Mouse (Mus musculus): Measurements from ENCODE around the gene Arhgap27. TPM values are rescaled to one million over a fixed set of nuclear protein-coding genes. Genes with fewer than 3 reads are reported as not detected.

Gene Arhgap27
- polyA plus RNA-seq, 1 experiment from 2014 or later: 3.4 TPM

GRCm38 (mm10) chr11:103375258-103375657, 11.8 kb upstream of the Arhgap27 start:
- peaks cover 5% of the 10 kb centered on the region; the same call in 1 of the 2 replicates for H3K4me1 ChIP-seq (ENCODE audit: control insufficient read depth, insufficient read depth, low read length)
- H3K27me3 ChIP-seq (ENCODE audit: control insufficient read depth, insufficient read depth, low read length): no peaks in the 10 kb centered on the region
- WGBS (ENCODE audit: insufficient replicate concordance): 59% methylated on average over 1 of the region's 1 CpGs
- H3K36me3 ChIP-seq (ENCODE audit: control insufficient read depth, insufficient read depth, low read length): peaks cover 4% of the 10 kb centered on the region; the same call in 1 of the 2 replicates
- no peak overlapping the region for H3K9ac ChIP-seq (ENCODE audit: low read depth, low read length)
- H3K9me3 ChIP-seq (replicated peaks; ENCODE audit: control insufficient read depth, low read length): no peaks in the 10 kb centered on the region
- no peak overlapping the region for H3K4me3 ChIP-seq (ENCODE audit: low read depth, low read length)
- H3K4me2 ChIP-seq: no peak overlapping the region
- no peak overlapping the region for H3K27ac ChIP-seq (ENCODE audit: low read depth, low read length)
- no peak for ATAC-seq (replicated peaks; ENCODE audit: insufficient number of reproducible peaks, low FRiP score, low TSS enrichment)

DNA sequence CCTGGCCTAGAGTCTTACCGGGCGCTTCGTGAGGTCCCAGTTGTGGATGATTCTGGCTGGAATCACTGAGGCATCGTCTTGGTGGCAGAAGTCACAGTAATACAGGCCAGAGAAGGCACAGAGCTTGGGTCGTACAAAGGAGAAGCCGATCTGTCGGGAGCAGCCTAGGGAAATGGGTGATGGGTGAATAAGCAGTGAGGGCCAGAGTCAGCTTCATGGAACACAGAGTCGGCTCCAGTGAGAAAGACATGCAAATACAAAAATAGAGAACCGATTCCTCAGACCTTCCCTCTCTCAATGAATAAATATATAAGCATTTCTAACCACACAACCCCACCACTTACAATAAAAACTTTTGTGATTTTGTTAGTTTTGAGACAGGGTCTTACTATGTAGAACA, 10.4 kb upstream of the Arhgap27 start:
- Histone ChIP-seq H3K4me1 (ENCODE audit: control insufficient read depth, insufficient read depth, low read length) (peaks cover 5% of the 10 kb centered on the region; the same call in 1 of the 2 replicates), H3K27me3 (ENCODE audit: control insufficient read depth, insufficient read depth, low read length) (no peaks in the 10 kb centered on the region), H3K9ac (ENCODE audit: low read depth, low read length) (no peak overlapping the region), H3K9me3 (replicated peaks; ENCODE audit: control insufficient read depth, low read length) (no peaks in the 10 kb centered on the region), H3K4me3 (ENCODE audit: low read depth, low read length) (no peak overlapping the region), H3K4me2 (no peak overlapping the region), H3K27ac (ENCODE audit: low read depth, low read length) (no peak overlapping the region), H3K36me3 (ENCODE audit: control insufficient read depth, insufficient read depth, low read length) (peaks cover 4% of the 10 kb centered on the region; the same call in 1 of the 2 replicates)
- WGBS (ENCODE audit: insufficient replicate concordance): 92% methylated on average over 9 of the region's 9 CpGs
- ATAC-seq (replicated peaks; ENCODE audit: insufficient number of reproducible peaks, low FRiP score, low TSS enrichment): no peak

DNA sequence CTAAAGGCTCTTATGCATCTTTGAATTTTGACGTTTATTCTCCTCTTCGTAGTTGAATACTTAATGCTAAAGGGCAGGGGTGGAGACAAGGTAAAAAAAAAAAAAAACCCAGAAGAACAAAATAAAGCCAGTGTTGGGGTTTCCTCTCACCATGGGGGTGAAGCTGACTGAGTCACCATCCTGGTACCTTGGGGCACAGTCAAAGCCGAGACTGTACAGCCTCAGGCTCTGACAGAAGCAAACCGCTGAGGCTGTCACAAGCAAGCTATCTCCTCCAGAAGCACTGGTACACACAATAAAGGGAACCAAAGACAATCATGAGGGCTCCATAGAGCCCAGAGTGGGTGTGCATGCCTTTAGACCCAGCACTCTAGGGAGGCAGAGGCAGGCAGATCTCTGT, 9.1 kb upstream of the Arhgap27 start:
- Histone ChIP-seq H3K36me3 (ENCODE audit: control insufficient read depth, insufficient read depth, low read length) (peaks cover 4% of the 10 kb centered on the region; the same call in 1 of the 2 replicates), H3K4me1 (ENCODE audit: control insufficient read depth, insufficient read depth, low read length) (no peaks in the 10 kb centered on the region; the same call in 1 of the 2 replicates), H3K27ac (ENCODE audit: low read depth, low read length) (peak overlapping the region; percentile 65; the same call in 1 of the 2 replicates), H3K27me3 (ENCODE audit: control insufficient read depth, insufficient read depth, low read length) (no peaks in the 10 kb centered on the region), H3K9ac (ENCODE audit: low read depth, low read length) (no peak overlapping the region), H3K4me3 (ENCODE audit: low read depth, low read length) (no peak overlapping the region), H3K4me2 (no peak overlapping the region), H3K9me3 (replicated peaks; ENCODE audit: control insufficient read depth, low read length) (no peaks in the 10 kb centered on the region)
- WGBS (ENCODE audit: insufficient replicate concordance): 92% methylated on average over 4 of the region's 4 CpGs
- ATAC-seq (replicated peaks; ENCODE audit: insufficient number of reproducible peaks, low FRiP score, low TSS enrichment): no peak

- Histone ChIP-seq H3K9me3 (replicated peaks; ENCODE audit: control insufficient read depth, low read length) (no peaks in the 10 kb centered on the region), H3K9ac (ENCODE audit: low read depth, low read length) (no peak overlapping the region), H3K4me1 (ENCODE audit: control insufficient read depth, insufficient read depth, low read length) (no peaks in the 10 kb centered on the region; the same call in 1 of the 2 replicates), H3K4me2 (no peak overlapping the region), H3K27me3 (ENCODE audit: control insufficient read depth, insufficient read depth, low read length) (no peaks in the 10 kb centered on the region), H3K4me3 (ENCODE audit: low read depth, low read length) (no peak overlapping the region), H3K36me3 (ENCODE audit: control insufficient read depth, insufficient read depth, low read length) (peaks cover 4% of the 10 kb centered on the region; the same call in 1 of the 2 replicates), H3K27ac (ENCODE audit: low read depth, low read length) (peak overlapping the region; percentile 65; the same call in 1 of the 2 replicates)
- ATAC-seq (replicated peaks; ENCODE audit: insufficient number of reproducible peaks, low FRiP score, low TSS enrichment): no peak
- 73% methylated on average over 3 of the region's 3 CpGs for WGBS (ENCODE audit: insufficient replicate concordance)
Measured at GRCm38 (mm10) chr11:103372068-103372467, 8.6 kb upstream of the Arhgap27 start.

- 64% methylated on average over 3 of the region's 3 CpGs for WGBS (ENCODE audit: insufficient replicate concordance)
- no peak for ATAC-seq (replicated peaks; ENCODE audit: insufficient number of reproducible peaks, low FRiP score, low TSS enrichment)
Measured at GRCm38 (mm10) chr11:103371222-103371539, 7.7 kb upstream of the Arhgap27 start.

GRCm38 (mm10) chr11:103370397-103371221, 7.1 kb upstream of the Arhgap27 start:
- Histone ChIP-seq H3K36me3 (ENCODE audit: control insufficient read depth, insufficient read depth, low read length) (peaks cover 2% of the 10 kb centered on the region; the same call in 1 of the 2 replicates), H3K9me3 (replicated peaks; ENCODE audit: control insufficient read depth, low read length) (no peaks in the 10 kb centered on the region), H3K27me3 (ENCODE audit: control insufficient read depth, insufficient read depth, low read length) (no peaks in the 10 kb centered on the region), H3K4me2 (no peak overlapping the region), H3K4me1 (ENCODE audit: control insufficient read depth, insufficient read depth, low read length) (no peaks in the 10 kb centered on the region; the same call in 1 of the 2 replicates), H3K9ac (ENCODE audit: low read depth, low read length) (no peak overlapping the region), H3K4me3 (ENCODE audit: low read depth, low read length) (no peak overlapping the region), H3K27ac (ENCODE audit: low read depth, low read length) (no peak overlapping the region)
- no peak for ATAC-seq (replicated peaks; ENCODE audit: insufficient number of reproducible peaks, low FRiP score, low TSS enrichment)
- WGBS (ENCODE audit: insufficient replicate concordance): 88% methylated on average over 9 of the region's 9 CpGs

More at GRCm38 (mm10) chr11:103371222-103371539, 7.7 kb upstream of the Arhgap27 start:
- Histone ChIP-seq H3K9ac (ENCODE audit: low read depth, low read length) (no peak overlapping the region), H3K36me3 (ENCODE audit: control insufficient read depth, insufficient read depth, low read length) (peaks cover 2% of the 10 kb centered on the region; the same call in 1 of the 2 replicates), H3K27ac (ENCODE audit: low read depth, low read length) (peak overlapping the region; percentile 65), H3K9me3 (replicated peaks; ENCODE audit: control insufficient read depth, low read length) (no peaks in the 10 kb centered on the region), H3K4me1 (ENCODE audit: control insufficient read depth, insufficient read depth, low read length) (no peaks in the 10 kb centered on the region; the same call in 1 of the 2 replicates), H3K4me2 (no peak overlapping the region), H3K27me3 (ENCODE audit: control insufficient read depth, insufficient read depth, low read length) (no peaks in the 10 kb centered on the region), H3K4me3 (ENCODE audit: low read depth, low read length) (no peak overlapping the region)

DNA sequence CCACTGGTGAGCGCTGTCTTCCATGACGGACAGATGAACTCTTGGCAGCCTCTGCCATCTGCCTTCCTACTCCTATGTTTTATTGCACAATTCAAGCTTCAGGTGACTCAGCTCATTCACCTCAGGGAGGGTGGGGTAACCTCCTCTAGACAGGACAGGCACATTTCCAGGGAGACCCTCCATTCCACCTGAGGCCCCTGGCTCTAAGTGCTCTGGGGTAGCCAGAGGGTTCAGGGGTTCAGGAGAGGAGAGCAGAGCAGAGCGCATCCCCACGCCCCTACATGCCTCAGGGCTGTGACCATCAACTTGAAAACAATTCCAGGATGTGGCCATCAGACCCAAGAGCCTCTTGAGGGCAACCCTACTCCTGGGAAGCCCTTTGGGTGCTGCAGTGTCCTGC, 2.0 kb upstream of the Arhgap27 start:
- H3K4me2 ChIP-seq: no peak overlapping the region
- 87% methylated on average over 4 of the region's 4 CpGs for WGBS (ENCODE audit: insufficient replicate concordance)
- H3K27ac ChIP-seq (ENCODE audit: low read depth, low read length): no peak overlapping the region
- H3K27me3 ChIP-seq (ENCODE audit: control insufficient read depth, insufficient read depth, low read length): peaks cover 38% of the 10 kb centered on the region
- no peaks in the 10 kb centered on the region for H3K9me3 ChIP-seq (replicated peaks; ENCODE audit: control insufficient read depth, low read length)
- no peak overlapping the region for H3K4me3 ChIP-seq (ENCODE audit: low read depth, low read length)
- H3K4me1 ChIP-seq (ENCODE audit: control insufficient read depth, insufficient read depth, low read length): peaks cover 22% of the 10 kb centered on the region
- H3K9ac ChIP-seq (ENCODE audit: low read depth, low read length): no peak overlapping the region
- no peaks in the 10 kb centered on the region; the same call in 1 of the 2 replicates for H3K36me3 ChIP-seq (ENCODE audit: control insufficient read depth, insufficient read depth, low read length)
- ATAC-seq (replicated peaks; ENCODE audit: insufficient number of reproducible peaks, low FRiP score, low TSS enrichment): no peak

DNA sequence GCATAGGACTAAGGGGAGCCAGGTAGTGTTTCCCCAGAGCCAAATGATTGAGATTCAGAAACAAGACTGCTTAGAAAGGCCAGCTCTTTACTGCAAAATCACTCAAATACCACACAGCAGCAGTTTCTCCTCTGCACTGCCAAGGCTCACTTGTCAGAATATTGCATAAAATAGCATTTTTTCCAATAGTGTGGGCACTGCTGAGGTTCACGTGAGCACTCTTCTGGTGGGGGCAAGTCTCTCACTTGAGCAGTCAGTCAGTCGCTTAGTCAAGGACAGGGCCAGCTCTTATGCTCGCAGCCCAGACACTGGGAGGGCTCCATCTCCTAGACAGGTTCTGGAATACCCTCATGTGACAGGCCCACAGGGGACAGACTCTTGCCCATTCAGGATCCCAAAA, 1.5 kb upstream of the Arhgap27 start:
- Histone ChIP-seq H3K4me3 (ENCODE audit: low read depth, low read length) (no peak overlapping the region), H3K4me2 (no peak overlapping the region), H3K9me3 (replicated peaks; ENCODE audit: control insufficient read depth, low read length) (no peaks in the 10 kb centered on the region), H3K36me3 (ENCODE audit: control insufficient read depth, insufficient read depth, low read length) (no peaks in the 10 kb centered on the region; the same call in 1 of the 2 replicates), H3K4me1 (ENCODE audit: control insufficient read depth, insufficient read depth, low read length) (peaks cover 23% of the 10 kb centered on the region), H3K9ac (ENCODE audit: low read depth, low read length) (no peak overlapping the region), H3K27ac (ENCODE audit: low read depth, low read length) (no peak overlapping the region), H3K27me3 (ENCODE audit: control insufficient read depth, insufficient read depth, low read length) (peaks cover 43% of the 10 kb centered on the region)
- ATAC-seq (replicated peaks; ENCODE audit: insufficient number of reproducible peaks, low FRiP score, low TSS enrichment): no peak
- WGBS (ENCODE audit: insufficient replicate concordance): 78% methylated on average over 3 of the region's 3 CpGs
